Mouse (Mus musculus) ES-Bruce4 (cell line): ENCODE data around the gene Chrnd.

Experiments
- CTCF ChIP-seq: IDR thresholded peaks from one replicate; pipeline ENCODE4 v1.8.1; 2011; ENCODE audit warnings: low read depth, low read length
- EP300 ChIP-seq: IDR thresholded peaks from 2 replicates; pipeline ENCODE4 v1.6.1; 2011; ENCODE audit warnings: low read depth, low read length; ENCODE audit not compliant: insufficient read depth
- POLR2A ChIP-seq: IDR thresholded peaks from one replicate; pipeline ENCODE4 v1.8.1; 2011; ENCODE audit warnings: low read length; ENCODE audit not compliant: insufficient read depth

GRCm38 (mm10) chr1:87230606-87231005 is 40.2 kb downstream of the Chrnd start:
- no peak for TF ChIP-seq POLR2A
- TF ChIP-seq CTCF: no peak
- TF ChIP-seq EP300: no peak
